Mouse (Mus musculus): ENCODE results near the gene Ckap5. TPM values are rescaled to one million over a fixed set of nuclear protein-coding genes. Genes with fewer than 3 reads are reported as not detected.

Gene Ckap5
- polyA plus RNA-seq (2014; fragmentation: Illumina TruSeq; extraction: RNeasy Lipid Tissue Mini Kit (QIAGEN cat#74804); ENCODE audit: low read depth, low replicate concordance) = 72.7 TPM

DNA sequence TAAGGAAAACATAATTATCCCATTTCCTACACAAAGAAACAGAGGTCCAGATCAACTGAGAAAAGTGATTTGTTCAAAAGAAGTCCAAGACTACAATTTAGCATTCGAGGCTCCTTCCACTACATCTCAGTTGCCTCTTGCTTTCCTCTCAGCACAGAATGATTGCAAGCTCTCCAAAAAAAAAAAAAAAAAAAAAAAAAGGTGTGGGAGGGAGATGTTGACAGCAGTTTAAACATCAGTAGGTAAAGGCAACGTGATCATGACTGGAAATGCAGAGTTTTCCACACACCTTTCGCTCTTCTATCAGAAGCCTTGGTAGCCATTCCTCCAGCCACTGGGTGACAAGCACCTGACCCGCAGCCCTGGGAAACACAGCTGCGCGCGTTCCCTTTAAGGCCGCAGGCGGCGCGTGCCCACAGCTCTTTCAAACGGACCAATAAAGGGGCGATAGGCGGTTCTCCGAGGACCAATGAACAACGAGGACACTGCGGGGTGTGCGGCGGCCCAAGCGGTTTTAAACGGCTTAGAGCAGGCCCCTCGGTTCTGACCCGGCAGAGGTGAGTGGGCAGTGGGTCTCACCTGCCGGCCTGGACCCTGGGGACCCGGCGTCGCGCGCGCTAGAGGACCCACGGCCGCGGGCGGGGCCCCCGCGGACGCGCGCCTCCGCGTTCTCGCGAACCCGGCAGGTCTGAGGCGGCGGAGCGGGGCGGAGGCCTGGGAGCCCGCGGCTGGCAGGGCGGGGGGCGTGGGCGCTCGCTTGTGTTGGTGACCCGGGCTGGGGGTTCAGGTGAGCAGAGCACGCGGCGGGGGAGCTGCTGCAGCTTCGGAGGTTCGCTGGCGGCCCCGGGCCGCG, at the start of gene Ckap5:
Gene Ckap5, plus strand, starts transcription at position 469 of the 853 bp plus-strand sequence.

GRCm38 (mm10) chr2:91636229-91636628, 109.7 kb downstream of the Ckap5 start, which contains the start of gene F2:
TSS of gene F2 (minus strand) at chr2:91636414.

DNA sequence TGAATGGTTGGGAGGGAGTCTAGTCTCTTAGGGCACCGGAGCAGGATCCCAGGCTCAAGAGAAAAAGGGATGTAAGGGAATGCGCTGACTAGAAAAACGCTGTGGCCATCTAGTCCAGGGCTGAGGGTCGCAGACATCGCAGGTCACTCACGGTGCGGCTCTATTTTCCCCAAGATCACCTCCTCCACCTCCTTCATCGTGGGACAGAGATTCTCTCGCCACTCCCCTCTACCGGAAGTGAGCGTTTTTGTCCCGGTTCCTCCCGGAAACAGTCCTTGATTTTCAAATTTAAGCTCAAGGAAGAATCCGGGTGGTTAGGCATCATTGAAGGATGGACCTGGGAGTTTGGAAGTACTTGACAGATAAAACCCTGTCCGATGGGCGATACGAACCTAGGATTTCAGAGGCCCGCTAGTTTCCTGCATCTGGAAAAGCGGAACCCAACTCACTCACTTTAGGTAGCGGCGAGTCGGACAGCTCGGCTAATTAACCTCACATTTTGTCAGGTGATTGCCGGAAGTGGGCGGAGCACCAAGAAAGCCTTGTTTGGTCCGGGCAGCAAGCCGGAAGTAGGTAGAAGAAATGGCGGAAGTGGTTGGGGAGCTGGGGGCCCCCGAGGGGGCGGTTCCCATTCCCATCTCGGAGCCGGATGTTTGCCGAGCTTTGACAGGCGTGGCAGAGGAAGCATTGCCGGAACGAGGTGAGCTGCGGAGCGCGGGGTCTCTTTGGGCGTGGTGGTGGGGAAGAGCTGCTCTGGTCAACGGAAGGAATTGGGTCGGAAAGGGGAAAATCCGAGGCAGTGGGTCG, 123.2 kb downstream of the Ckap5 start, which contains the start of the genes Zfp408 and Arhgap1:
Gene Zfp408, minus strand, starts transcription at position 239 of the 807 bp plus-strand sequence.
Gene Arhgap1, plus strand, starts transcription at position 308 of the 807 bp plus-strand sequence.

Other genes with a start within 250 kb of the Ckap5 start
- gene 1110051M20Rik, start 82.1 kb upstream of the Ckap5 start, polyA plus RNA-seq (2014; fragmentation: Illumina TruSeq; extraction: RNeasy Lipid Tissue Mini Kit (QIAGEN cat#74804); ENCODE audit: low read depth, low replicate concordance) = 5.9 TPM
- 5.1 TPM for gene Lrp4, start 69.3 kb upstream of the Ckap5 start, polyA plus RNA-seq (2014; fragmentation: Illumina TruSeq; extraction: RNeasy Lipid Tissue Mini Kit (QIAGEN cat#74804); ENCODE audit: low read depth, low replicate concordance)
- not detected for gene F2, start 109.7 kb downstream of the Ckap5 start, polyA plus RNA-seq (2014; fragmentation: Illumina TruSeq; extraction: RNeasy Lipid Tissue Mini Kit (QIAGEN cat#74804); ENCODE audit: low read depth, low replicate concordance)
- gene Zfp408, start 123.0 kb downstream of the Ckap5 start, polyA plus RNA-seq (2014; fragmentation: Illumina TruSeq; extraction: RNeasy Lipid Tissue Mini Kit (QIAGEN cat#74804); ENCODE audit: low read depth, low replicate concordance) = 1.9 TPM
- gene Arhgap1, start 123.1 kb downstream of the Ckap5 start, polyA plus RNA-seq (2014; fragmentation: Illumina TruSeq; extraction: RNeasy Lipid Tissue Mini Kit (QIAGEN cat#74804); ENCODE audit: low read depth, low replicate concordance) = 31.3 TPM
- 18.1 TPM for gene Atg13, start 183.8 kb downstream of the Ckap5 start, polyA plus RNA-seq (2014; fragmentation: Illumina TruSeq; extraction: RNeasy Lipid Tissue Mini Kit (QIAGEN cat#74804); ENCODE audit: low read depth, low replicate concordance)
- gene Harbi1, start 184.1 kb downstream of the Ckap5 start, polyA plus RNA-seq (2014; fragmentation: Illumina TruSeq; extraction: RNeasy Lipid Tissue Mini Kit (QIAGEN cat#74804); ENCODE audit: low read depth, low replicate concordance) = 21.5 TPM
- 5.5 TPM for gene Ambra1, start 203.4 kb downstream of the Ckap5 start, polyA plus RNA-seq (2014; fragmentation: Illumina TruSeq; extraction: RNeasy Lipid Tissue Mini Kit (QIAGEN cat#74804); ENCODE audit: low read depth, low replicate concordance)

Measured in sigmoid colon, adult 10 weeks (tissue).